In the genomic region with DNA sequence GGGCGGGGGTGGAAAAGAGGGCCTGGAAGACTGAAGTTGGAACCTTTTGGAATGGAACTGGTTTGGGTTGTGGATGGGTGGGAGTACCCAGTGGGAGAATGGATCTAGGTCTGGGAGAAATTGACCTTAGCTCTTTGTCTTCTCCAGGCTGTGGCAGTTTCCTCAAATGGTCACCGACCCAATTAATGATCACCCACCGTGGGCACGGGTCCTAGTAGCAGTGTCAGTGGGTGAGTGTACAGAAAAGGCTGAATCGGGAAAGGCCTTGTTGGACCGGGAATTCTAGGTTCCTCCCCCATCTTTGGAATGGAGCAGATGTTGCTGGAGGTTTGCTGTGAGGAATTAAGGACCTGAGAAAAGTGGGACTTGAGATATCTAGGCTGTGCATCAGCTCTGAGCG, we compare ENCODE assay signal across 9 mouse cellular contexts. TPM values are rescaled to one million over a fixed set of nuclear protein-coding genes. Genes with fewer than 3 reads are reported as not detected.
DNase-seq lines count a peak whose midpoint lies in the region; ATAC-seq and TF ChIP-seq lines count a peak whose summit lies in the region.
"Had no signal": no experiment of that assay in that cellular context is flagged by ENCODE, and none has a peak within 500 bp of the region (broad histone marks: within the 10 kb centered on the region; RNA-seq: fewer than 3 reads in every experiment).

No protein-coding gene starts in this region.

- intact Hi-C loops in heart, postnatal 10 days (cut with DNase I): loop anchor here (1.0 to 10.0 kb wide), 3 partner anchors 18 to 294 kb away; a partner anchor contains a TSS

- ATAC-seq in heart, embryonic 15.5 days (replicated peaks; ENCODE audit: insufficient number of reproducible peaks, insufficient read depth, low FRiP score, low read depth): no peak
- ATAC-seq in forebrain, embryonic 16.5 days: no peak
- no peak for ATAC-seq in liver, embryonic 15.5 days (ENCODE audit: insufficient read depth)

- H3K4me3 ChIP-seq in heart, embryonic 15.5 days: peak overlapping the region; percentile 56
- H3K4me3 ChIP-seq in ES-E14 (ENCODE audit: insufficient read depth in 1 of 2, low read depth in 1 of 2, low read length in 2 of 2, poor library complexity in 1 of 2, severe bottlenecking in 1 of 2): peak overlapping the region; percentile 49 to 58
- no peak overlapping the region for H3K4me3 ChIP-seq in forebrain, embryonic 16.5 days (replicated peaks; ENCODE audit: low read length)
- H3K4me3 ChIP-seq in liver, embryonic 15.5 days (replicated peaks): peak overlapping the region; percentile 60

- WGBS in heart, embryonic 15.5 days: 60% methylated on average over 7 of the region's 7 CpGs
- 69% methylated on average over 7 of the region's 7 CpGs for WGBS in forebrain, embryonic 16.5 days
- 44% methylated on average over 7 of the region's 7 CpGs for WGBS in liver, embryonic 15.5 days (ENCODE audit: insufficient replicate concordance)

- H3K36me3 ChIP-seq in heart, embryonic 15.5 days: peaks cover 23% of the 10 kb centered on the region
- no peaks in the 10 kb centered on the region; the same call in 1 of the 2 replicates for H3K36me3 ChIP-seq in ES-E14 (ENCODE audit: control insufficient read depth, insufficient read depth, low read length, poor library complexity, severe bottlenecking)
- H3K36me3 ChIP-seq in forebrain, embryonic 16.5 days (ENCODE audit: control insufficient read depth, insufficient read depth): peaks cover 8% of the 10 kb centered on the region
- peaks cover 38% of the 10 kb centered on the region for H3K36me3 ChIP-seq in liver, embryonic 15.5 days (replicated peaks)

- in situ Hi-C loops in ES-E14 (cut with MboI; ENCODE audit: low sequenced_read_pairs in 2 of 2, unreplicated experiment in 2 of 2): no loop called here

- H3K27me3 ChIP-seq in heart, embryonic 15.5 days: no peaks in the 10 kb centered on the region
- H3K27me3 ChIP-seq in forebrain, embryonic 16.5 days (replicated peaks; ENCODE audit: control insufficient read depth, insufficient read depth, low read length): 0 out of 2 replicates have a peak, but pooled peaks cover 2% of the 10 kb centered on the region
- H3K27me3 ChIP-seq in liver, embryonic 15.5 days: no peaks in the 10 kb centered on the region

- H3K4me2 ChIP-seq in heart, embryonic 15.5 days: peak overlapping the region; percentile 88
- peak overlapping the region; percentile 46 for H3K4me2 ChIP-seq in forebrain, embryonic 16.5 days (ENCODE audit: low read length)
- peak overlapping the region; percentile 92 for H3K4me2 ChIP-seq in liver, embryonic 15.5 days

- no peak for DNase-seq in heart, postnatal 10 days
- no peak for DNase-seq in ES-E14 (ENCODE audit: low read depth, low spot score)
- no peak for DNase-seq in urinary bladder, adult 18-20 months (ENCODE audit: low spot score in 2 of 2)
- no peak for DNase-seq in layer of hippocampus, postnatal 14 days (ENCODE audit: low spot score in 2 of 2)
- no peak for DNase-seq in right cerebral cortex, adult 2 months (ENCODE audit: low spot score in 2 of 2)

- peaks cover 20% of the 10 kb centered on the region for H3K4me1 ChIP-seq in heart, embryonic 15.5 days (replicated peaks)
- H3K4me1 ChIP-seq in ES-E14 (ENCODE audit: control insufficient read depth in 2 of 2, insufficient read depth in 2 of 2, low read length in 2 of 2, poor library complexity in 1 of 2): peaks cover 4 to 8% of the 10 kb centered on the region in 2 experiments; a peak in 2 of 4 replicates
- H3K4me1 ChIP-seq in forebrain, embryonic 16.5 days (replicated peaks; ENCODE audit: control insufficient read depth, insufficient read depth, low read length): peaks cover 3% of the 10 kb centered on the region
- H3K4me1 ChIP-seq in liver, embryonic 15.5 days (replicated peaks): peaks cover 62% of the 10 kb centered on the region

- peak overlapping the region; percentile 61 for H3K9ac ChIP-seq in heart, embryonic 15.5 days
- H3K9ac ChIP-seq in ES-E14 (ENCODE audit: insufficient read depth, low read depth, low read length, poor library complexity, severe bottlenecking): peak overlapping the region; percentile 66
- no peak overlapping the region for H3K9ac ChIP-seq in forebrain, embryonic 16.5 days (replicated peaks; ENCODE audit: low read depth, low read length)
- peak overlapping the region; percentile 64 for H3K9ac ChIP-seq in liver, embryonic 15.5 days

- peak overlapping the region; percentile 60; the same call in 1 of the 2 replicates for H3K27ac ChIP-seq in heart, embryonic 15.5 days
- H3K27ac ChIP-seq in ES-E14 (ENCODE audit: insufficient read depth, low read depth, low read length, poor library complexity, severe bottlenecking): no peak overlapping the region
- no peak overlapping the region for H3K27ac ChIP-seq in forebrain, embryonic 16.5 days (ENCODE audit: low read length)
- peak overlapping the region; percentile 59; the same call in 1 of the 2 replicates for H3K27ac ChIP-seq in liver, embryonic 15.5 days (replicated peaks)

- H3K9me3 ChIP-seq in heart, embryonic 15.5 days (replicated peaks): no peaks in the 10 kb centered on the region
- H3K9me3 ChIP-seq in ES-E14 (ENCODE audit: control insufficient read depth, insufficient read depth, low read depth, low read length): no peaks in the 10 kb centered on the region
- H3K9me3 ChIP-seq in forebrain, embryonic 16.5 days (ENCODE audit: control insufficient read depth, low read length): peaks cover 4% of the 10 kb centered on the region
- no peaks in the 10 kb centered on the region for H3K9me3 ChIP-seq in liver, embryonic 15.5 days (replicated peaks)

TF ChIP-seq in ES-E14, 5 proteins besides CTCF, POLR2A, EP300 and RAD21:
- TF ChIP-seq ZC3H11A (IDR thresholded peaks at IDR 0.05; ENCODE audit: borderline replicate concordance, low read depth, low read length) (no peak), ZNF384 (IDR thresholded peaks at IDR 0.05; ENCODE audit: low read depth, low read length) (no peak), HCFC1 (IDR thresholded peaks at IDR 0.05; ENCODE audit: borderline replicate concordance, insufficient read depth, low read length) (no peak), MAFK (IDR thresholded peaks at IDR 0.05; ENCODE audit: insufficient read depth, low read depth, low read length) (no peak), CHD2 (IDR thresholded peaks at IDR 0.05; ENCODE audit: low read depth, low read length) (no peak)

RNA-seq across cellular contexts. Expression of a gene that starts 6.9 kb away (rescaled TPM):
- 7.9 and 13.4 TPM in 2 replicates for polyA plus RNA-seq in heart, embryonic 15.5 days (2015; fragmentation: Nextera tagmentation; extraction: Ambion mirVana)
- total RNA-seq in heart, postnatal 10 days (2021): 1 to 10 TPM; 8.1 to 9.3 TPM
- total RNA-seq in ES-E14 (2012; rRNA removed): 5.9 and 6.6 TPM in 2 replicates
- 1.4 and 1.6 TPM in 2 replicates for polyA plus RNA-seq in forebrain, embryonic 16.5 days (2015; fragmentation: Nextera tagmentation; extraction: Ambion mirVana)
- polyA plus RNA-seq in liver, embryonic 15.5 days (2015; fragmentation: Nextera tagmentation; extraction: Ambion mirVana): 18.8 and 19.9 TPM in 2 replicates
- 1 to 10 TPM in 1 of 2 experiments, under 1 TPM in 1; 0.45 to 1.0 TPM for total RNA-seq in layer of hippocampus, postnatal 14 days (2021)

RNA-seq across cellular contexts. Expression of a gene that starts 13.9 kb away (rescaled TPM):
- 3.1 and 4.5 TPM in 2 replicates for polyA plus RNA-seq in heart, embryonic 15.5 days (2015; fragmentation: Nextera tagmentation; extraction: Ambion mirVana)
- total RNA-seq in heart, postnatal 10 days (2021): 1 to 10 TPM; 7.8 to 8.3 TPM
- total RNA-seq in ES-E14 (2012; rRNA removed): 8.5 and 11.8 TPM in 2 replicates
- polyA plus RNA-seq in forebrain, embryonic 16.5 days (2015; fragmentation: Nextera tagmentation; extraction: Ambion mirVana): 9.2 and 10.0 TPM in 2 replicates
- 21.0 and 26.2 TPM in 2 replicates for polyA plus RNA-seq in liver, embryonic 15.5 days (2015; fragmentation: Nextera tagmentation; extraction: Ambion mirVana)
- 10 to 100 TPM; 22.5 TPM for total RNA-seq in layer of hippocampus, postnatal 14 days (2021)

RNA-seq across cellular contexts. Expression of a gene that starts 18.2 kb away (rescaled TPM):
- polyA plus RNA-seq in heart, embryonic 15.5 days (2015; fragmentation: Nextera tagmentation; extraction: Ambion mirVana): 24.8 and 37.1 TPM in 2 replicates
- total RNA-seq in heart, postnatal 10 days (2021): 100 to 1,000 TPM; 103 to 109 TPM
- 256 and 338 TPM in 2 replicates for total RNA-seq in ES-E14 (2012; rRNA removed)
- polyA plus RNA-seq in forebrain, embryonic 16.5 days (2015; fragmentation: Nextera tagmentation; extraction: Ambion mirVana): 54.8 and 58.5 TPM in 2 replicates
- 25.8 and 28.0 TPM in 2 replicates for polyA plus RNA-seq in liver, embryonic 15.5 days (2015; fragmentation: Nextera tagmentation; extraction: Ambion mirVana)
- 100 to 1,000 TPM; 111 to 113 TPM for total RNA-seq in layer of hippocampus, postnatal 14 days (2021)

RNA-seq across cellular contexts. Expression of a gene that starts 29.0 kb away (rescaled TPM):
- polyA plus RNA-seq in heart, embryonic 15.5 days (2015; fragmentation: Nextera tagmentation; extraction: Ambion mirVana): 0.35 and 4.3 TPM in 2 replicates
- not detected for total RNA-seq in heart, postnatal 10 days (2021)
- total RNA-seq in ES-E14 (2012; rRNA removed): 0.27 TPM in 1 of 2 replicates, not detected in the other
- polyA plus RNA-seq in forebrain, embryonic 16.5 days (2015; fragmentation: Nextera tagmentation; extraction: Ambion mirVana): not detected in 2 replicates
- 631 and 714 TPM in 2 replicates for polyA plus RNA-seq in liver, embryonic 15.5 days (2015; fragmentation: Nextera tagmentation; extraction: Ambion mirVana)
- under 1 TPM; 0.62 to 0.71 TPM for total RNA-seq in layer of hippocampus, postnatal 14 days (2021)
- total RNA-seq: hematopoietic stem cell, adult 5-6 weeks had no signal

RNA-seq across cellular contexts. Expression of a gene that starts 41.5 kb away (rescaled TPM):
- polyA plus RNA-seq in heart, embryonic 15.5 days (2015; fragmentation: Nextera tagmentation; extraction: Ambion mirVana): 7.7 and 9.2 TPM in 2 replicates
- 10 to 100 TPM; 32.2 to 34.5 TPM for total RNA-seq in heart, postnatal 10 days (2021)
- 0.79 and 0.89 TPM in 2 replicates for total RNA-seq in ES-E14 (2012; rRNA removed)
- 1.2 and 1.3 TPM in 2 replicates for polyA plus RNA-seq in forebrain, embryonic 16.5 days (2015; fragmentation: Nextera tagmentation; extraction: Ambion mirVana)
- 3.7 TPM in 2 replicates for polyA plus RNA-seq in liver, embryonic 15.5 days (2015; fragmentation: Nextera tagmentation; extraction: Ambion mirVana)
- 1 to 10 TPM; 3.7 to 5.0 TPM for total RNA-seq in layer of hippocampus, postnatal 14 days (2021)
- total RNA-seq: hematopoietic stem cell, adult 5-6 weeks had no signal

Comparison
In these comparisons a context has a peak if more than half of its experiments do, and no peak if none do; other contexts are left out.
1. H3K27ac ChIP-seq: peak in heart, embryonic 15.5 days (single experiment) and liver, embryonic 15.5 days (single experiment); none in ES-E14 (single experiment) and forebrain, embryonic 16.5 days (single experiment).
2. Peak in every context shown above with its lines, with median percentiles within 50 percentile points of each other: H3K4me2 ChIP-seq.